Mouse (Mus musculus) brown adipose tissue, adult 24 weeks (tissue): ENCODE data around the gene Dnah17. TPM values are rescaled to one million over a fixed set of nuclear protein-coding genes. Genes with fewer than 3 reads are reported as not detected.

ENCODE experiments used
- H3K27ac ChIP-seq: fragments of 200-500 bp; replicated peaks from 2 replicates; pipeline ENCODE4 v1.5.1; 2012; ENCODE audit warnings: low read depth, mild to moderate bottlenecking, low read length
- H3K4me1 ChIP-seq: fragments of 200-500 bp; 2 replicates; pipeline ENCODE4 v1.6.1; 2012; ENCODE audit warnings: low read length, mixed read lengths; ENCODE audit not compliant: control insufficient read depth, insufficient read depth, insufficient read length
- H3K4me3 ChIP-seq: fragments of 200-500 bp; 2 replicates; pipeline ENCODE4 v1.5.1; 2012; ENCODE audit warnings: low read depth, mild to moderate bottlenecking, low read length, moderate library complexity; ENCODE audit not compliant: insufficient read depth
- polyA plus RNA-seq: library from polyadenylated mRNA; stranded (reverse); fragments of >200 nt; gene quantifications from 2 replicates; pipeline ENCODE4 v1.2.4, GENCODE M21; 2012; ENCODE audit not compliant: missing spikeins, insufficient read depth, insufficient read length

Dnah17 gene
- polyA plus RNA-seq, 1 experiment = not detected

DNA sequence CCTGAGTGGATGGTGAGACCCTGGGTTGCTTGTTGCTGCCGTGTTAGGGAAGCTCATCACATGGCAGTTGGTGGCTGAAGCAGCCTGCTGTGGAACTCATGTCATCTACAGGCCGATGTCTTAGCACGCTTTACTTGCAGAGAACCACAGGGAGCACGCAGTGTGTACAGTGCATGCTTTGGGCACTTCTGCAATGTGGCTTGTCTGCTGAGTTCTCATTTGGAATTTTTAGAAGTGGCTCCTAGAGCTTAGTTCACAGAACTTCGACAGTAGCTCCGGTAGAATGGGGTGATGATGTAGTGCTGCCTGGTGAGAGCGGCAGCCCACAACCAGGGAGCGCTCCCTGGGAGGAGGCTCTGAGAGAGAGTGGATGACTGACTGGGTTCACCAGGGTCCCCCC is 121.6 kb downstream of the Dnah17 start:
- Histone ChIP-seq H3K4me3 (no peak overlapping the region), H3K27ac (no peak overlapping the region), H3K4me1 (peaks cover 12% of the 10 kb centered on the region)

- Histone ChIP-seq H3K27ac (no peak overlapping the region), H3K4me3 (no peak overlapping the region)
These were observed 122.2 kb downstream of the Dnah17 start for GRCm38 (mm10) chr11:118008144-118008805.

GRCm38 (mm10) chr11:118007460-118008143 is 122.8 kb downstream of the Dnah17 start:
- H3K4me3 ChIP-seq = no peak overlapping the region
- H3K27ac ChIP-seq = no peak overlapping the region
- peaks cover 12% of the 10 kb centered on the region for H3K4me1 ChIP-seq

More at GRCm38 (mm10) chr11:118008144-118008805, 122.2 kb downstream of the Dnah17 start:
- peaks cover 12% of the 10 kb centered on the region for H3K4me1 ChIP-seq

DNA sequence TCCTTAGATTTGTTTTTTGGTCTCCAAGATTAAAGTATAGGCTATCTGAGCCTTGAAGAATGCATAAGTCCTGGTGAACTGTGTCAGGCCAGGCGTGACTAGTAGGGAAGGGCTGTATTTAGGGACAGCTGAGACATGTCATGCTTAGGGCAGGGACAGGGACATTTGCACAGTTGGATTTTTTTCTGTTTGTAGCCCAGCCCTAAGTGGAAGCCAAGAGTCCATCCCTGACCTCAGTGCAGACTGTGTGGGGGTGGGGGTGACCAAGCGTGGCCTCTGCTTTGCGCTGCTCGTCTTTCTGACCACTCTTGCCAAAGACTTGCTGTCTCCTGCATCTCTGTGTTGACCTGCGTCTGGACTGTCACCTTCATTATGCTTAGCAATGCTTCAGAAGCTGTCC is 126.2 kb downstream of the Dnah17 start:
- H3K27ac ChIP-seq = no peak overlapping the region
- no peak overlapping the region for H3K4me3 ChIP-seq
- H3K4me1 ChIP-seq = peaks cover 12% of the 10 kb centered on the region

- Histone ChIP-seq H3K4me3 (no peak overlapping the region), H3K4me1 (peaks cover 12% of the 10 kb centered on the region), H3K27ac (no peak overlapping the region)
These were observed 126.7 kb downstream of the Dnah17 start for GRCm38 (mm10) chr11:118003718-118004117.

DNA sequence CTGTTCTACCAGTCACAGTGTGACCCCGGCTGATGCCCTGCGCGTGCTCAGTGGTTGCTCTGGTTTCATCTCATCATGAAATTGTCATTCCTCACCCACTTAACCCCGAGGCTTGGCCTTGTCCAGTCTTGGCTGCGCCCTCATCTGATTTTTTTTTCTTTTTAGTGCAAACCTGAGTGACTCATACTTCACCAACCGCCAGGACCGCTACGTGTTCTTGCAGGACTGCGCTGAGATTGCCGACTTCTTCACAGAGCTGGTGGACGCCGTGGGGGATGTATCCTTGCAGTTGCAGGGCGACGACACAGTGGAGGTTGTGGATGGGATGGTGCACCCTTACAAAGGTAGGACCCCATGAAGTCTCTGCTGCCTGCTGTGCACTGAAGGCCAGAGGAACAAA is 127.3 kb downstream of the Dnah17 start:
- Histone ChIP-seq H3K4me1 (peaks cover 8% of the 10 kb centered on the region), H3K27ac (no peak overlapping the region), H3K4me3 (no peak overlapping the region)

- H3K27ac ChIP-seq = no peak overlapping the region
These were observed 129.7 kb downstream of the Dnah17 start for GRCm38 (mm10) chr11:118000565-118001215.

GRCm38 (mm10) chr11:118000083-118000482 is 130.4 kb downstream of the Dnah17 start:
- H3K4me1 ChIP-seq = peaks cover 5% of the 10 kb centered on the region
- H3K27ac ChIP-seq = no peak overlapping the region
- H3K4me3 ChIP-seq = no peak overlapping the region

More at GRCm38 (mm10) chr11:118000565-118001215, 129.7 kb downstream of the Dnah17 start:
- Histone ChIP-seq H3K4me3 (no peak overlapping the region), H3K4me1 (no peaks in the 10 kb centered on the region; the same call in 1 of the 2 replicates)

- Histone ChIP-seq H3K4me3 (no peak overlapping the region), H3K4me1 (peaks cover 10% of the 10 kb centered on the region), H3K27ac (no peak overlapping the region)
These were observed 131.0 kb downstream of the Dnah17 start for GRCm38 (mm10) chr11:117999260-117999934.

GRCm38 (mm10) chr11:117998356-117998755 is 132.1 kb downstream of the Dnah17 start:
- no peak overlapping the region for H3K27ac ChIP-seq

GRCm38 (mm10) chr11:117997085-117997484 is 133.3 kb downstream of the Dnah17 start:
- Histone ChIP-seq H3K4me1 (peaks cover 28% of the 10 kb centered on the region), H3K4me3 (no peak overlapping the region), H3K27ac (no peak overlapping the region)

More at GRCm38 (mm10) chr11:117998356-117998755, 132.1 kb downstream of the Dnah17 start:
- Histone ChIP-seq H3K4me1 (peaks cover 16% of the 10 kb centered on the region), H3K4me3 (no peak overlapping the region)

- Histone ChIP-seq H3K27ac (no peak overlapping the region), H3K4me1 (peaks cover 36% of the 10 kb centered on the region), H3K4me3 (no peak overlapping the region)
These were observed 134.4 kb downstream of the Dnah17 start for GRCm38 (mm10) chr11:117996066-117996465.

DNA sequence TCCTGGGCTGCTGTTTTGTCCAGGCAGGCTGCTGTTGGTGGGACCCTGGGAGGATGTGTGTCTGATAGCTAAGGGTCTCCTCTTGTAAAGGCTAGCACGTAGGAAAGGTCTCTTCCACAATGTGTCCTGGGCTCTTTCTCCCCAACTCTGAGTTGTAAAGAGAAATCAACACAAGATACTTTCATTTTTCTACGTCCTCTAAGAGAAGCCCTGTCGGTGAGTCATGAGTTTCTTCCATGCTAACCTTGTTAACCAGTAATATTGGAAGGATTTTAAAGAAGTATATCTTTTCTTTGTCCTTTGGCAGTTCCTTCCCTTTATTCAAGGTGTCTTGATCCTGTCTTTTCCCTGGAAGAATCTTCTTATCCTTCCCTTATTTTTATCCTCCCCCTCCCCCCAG is 134.8 kb downstream of the Dnah17 start:
- peaks cover 37% of the 10 kb centered on the region for H3K4me1 ChIP-seq
- no peak overlapping the region for H3K4me3 ChIP-seq
- no peak overlapping the region for H3K27ac ChIP-seq

DNA sequence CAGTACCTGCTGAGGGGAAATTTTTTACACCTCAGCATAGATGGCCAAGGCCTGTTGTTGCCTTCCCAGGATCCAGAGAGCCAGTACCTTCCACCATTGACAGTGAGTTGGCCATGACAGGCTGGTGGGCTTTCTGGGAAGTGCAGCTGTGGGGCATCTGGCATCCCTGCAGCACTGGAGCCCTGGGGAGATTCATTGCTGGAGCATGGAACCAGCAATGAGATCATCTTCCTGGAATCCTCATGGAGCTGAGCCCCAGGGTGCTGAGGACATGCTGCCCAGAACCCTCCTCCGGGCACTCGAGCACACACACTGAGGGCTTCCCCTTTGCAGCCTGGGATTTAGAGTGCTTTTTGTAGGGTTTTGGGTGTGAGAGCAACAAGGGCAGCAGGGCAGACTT is 135.2 kb downstream of the Dnah17 start:
- peaks cover 41% of the 10 kb centered on the region for H3K4me1 ChIP-seq
- H3K27ac ChIP-seq = no peak overlapping the region
- no peak overlapping the region for H3K4me3 ChIP-seq
